Mouse (Mus musculus) brain, embryonic 14.5 days (tissue): Measurements from ENCODE around the gene Gm35549.

ENCODE experiments used
- CTCF ChIP-seq: fragments of 200-500 bp; IDR thresholded peaks from 2 replicates; pipeline ENCODE4 v1.5.1; 2012; ENCODE audit warnings: inconsistent platforms, mild to moderate bottlenecking, moderate library complexity, borderline replicate concordance; ENCODE audit not compliant: insufficient read depth, insufficient read length; ENCODE audit errors: extremely low read depth
- POLR2A ChIP-seq: fragments of 200-500 bp; IDR thresholded peaks from 2 replicates; pipeline ENCODE4 v1.6.1; 2012; ENCODE audit warnings: mild to moderate bottlenecking, inconsistent platforms, borderline replicate concordance; ENCODE audit not compliant: poor library complexity, insufficient read depth, insufficient read length, severe bottlenecking; ENCODE audit errors: extremely low read depth

GRCm38 (mm10) chr9:122885385-122885784, 41.5 kb upstream of the Gm35549 start, which contains the start of gene Zkscan7:
- TF ChIP-seq CTCF (no peak), POLR2A (no peak)
